Mouse (Mus musculus) testis, adult 2 months (tissue): ENCODE results near the gene Rtp3. TPM values are rescaled to one million over a fixed set of nuclear protein-coding genes. Genes with fewer than 3 reads are reported as not detected.

Experiments
- H3K27ac ChIP-seq: fragments of 200-500 bp; 2 replicates; pipeline ENCODE4 v1.5.1; 2012; ENCODE audit warnings: low read depth, low read length; ENCODE audit not compliant: control insufficient read depth, insufficient read depth
- H3K27me3 ChIP-seq: fragments of 200-500 bp; 2 replicates; pipeline ENCODE4 v1.6.1; 2012; ENCODE audit warnings: mild to moderate bottlenecking, low read length, moderate library complexity; ENCODE audit not compliant: control insufficient read depth, insufficient read depth
- H3K36me3 ChIP-seq: fragments of 200-500 bp; 2 replicates; pipeline ENCODE4 v1.6.1; 2012; ENCODE audit warnings: mild to moderate bottlenecking, low read length; ENCODE audit not compliant: control insufficient read depth, insufficient read depth
- H3K4me1 ChIP-seq: fragments of 200-500 bp; 2 replicates; pipeline ENCODE4 v1.6.1; 2012; ENCODE audit warnings: low read length; ENCODE audit not compliant: control insufficient read depth, insufficient read depth
- H3K4me3 ChIP-seq: fragments of 200-500 bp; 2 replicates; pipeline ENCODE4 v1.5.1; 2012; ENCODE audit warnings: low read depth, mild to moderate bottlenecking, low read length, moderate library complexity, mixed read lengths; ENCODE audit not compliant: control insufficient read depth
- CTCF ChIP-seq: fragments of 200-500 bp; IDR thresholded peaks from 2 replicates; pipeline ENCODE4 v1.5.1; 2012; ENCODE audit warnings: low read depth, mild to moderate bottlenecking, inconsistent platforms, low read length, moderate library complexity; ENCODE audit not compliant: control insufficient read depth, insufficient read depth, insufficient replicate concordance
- POLR2A ChIP-seq: fragments of 200-500 bp; IDR thresholded peaks from 2 replicates; pipeline ENCODE4 v1.6.1; 2012; ENCODE audit warnings: low read depth, mild to moderate bottlenecking, inconsistent platforms, low read length, moderate library complexity; ENCODE audit not compliant: control insufficient read depth
- polyA plus RNA-seq: library from polyadenylated mRNA; depleted of rRNA; stranded (reverse); fragments of >200 nt; gene quantifications from 2 replicates; pipeline ENCODE4 v1.2.3, GENCODE M21; 2012

Gene Rtp3
- polyA plus RNA-seq, 1 experiment: 0.59 TPM

DNA sequence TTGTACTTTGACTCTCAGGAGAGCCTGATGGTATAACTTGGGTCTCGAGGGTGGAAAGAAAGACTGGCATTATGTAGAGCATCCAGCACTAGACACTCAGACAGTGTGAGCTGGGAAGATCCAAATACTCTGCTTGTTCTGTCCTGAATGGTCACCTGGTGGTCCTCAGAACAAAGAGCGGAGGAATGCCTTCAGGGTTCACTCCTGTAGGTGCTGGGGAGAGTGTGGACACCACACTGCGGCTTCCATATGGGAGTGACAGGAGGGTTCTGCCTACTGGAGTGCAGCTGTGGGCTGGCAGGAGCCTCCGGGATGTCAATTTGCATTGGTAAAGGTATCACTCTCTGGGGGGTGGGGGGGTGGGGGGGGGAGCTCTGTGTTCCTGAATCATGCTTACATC, 8.0 kb downstream of the Rtp3 start:
- no peak overlapping the region for H3K4me3 ChIP-seq
- peaks cover 9% of the 10 kb centered on the region; the same call in 1 of the 2 replicates for H3K4me1 ChIP-seq
- no peaks in the 10 kb centered on the region for H3K36me3 ChIP-seq
- TF ChIP-seq POLR2A (no peak), CTCF (no peak)
- no peak overlapping the region for H3K27ac ChIP-seq
- H3K27me3 ChIP-seq: no peaks in the 10 kb centered on the region

DNA sequence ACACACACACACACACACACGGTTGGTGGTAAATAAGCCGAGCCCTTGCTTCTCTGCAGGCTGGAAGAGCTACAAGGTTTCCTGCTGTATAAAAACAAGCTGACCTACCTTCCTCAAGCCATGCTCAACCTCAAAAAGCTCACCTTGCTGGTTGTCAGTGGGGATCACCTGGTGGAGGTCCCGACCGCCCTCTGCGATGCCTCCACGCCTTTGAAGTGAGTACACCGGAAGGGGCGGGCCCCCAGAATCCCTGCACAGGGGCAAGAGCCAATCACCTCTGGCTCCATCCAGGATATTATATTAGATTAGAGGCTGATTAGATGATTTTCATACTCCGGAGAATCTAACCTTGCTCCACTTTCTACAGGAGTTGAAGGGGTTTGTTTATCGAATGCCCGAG, 11.0 kb downstream of the Rtp3 start:
- H3K4me3 ChIP-seq: peak overlapping the region; percentile 47; the same call in 1 of the 2 replicates

DNA sequence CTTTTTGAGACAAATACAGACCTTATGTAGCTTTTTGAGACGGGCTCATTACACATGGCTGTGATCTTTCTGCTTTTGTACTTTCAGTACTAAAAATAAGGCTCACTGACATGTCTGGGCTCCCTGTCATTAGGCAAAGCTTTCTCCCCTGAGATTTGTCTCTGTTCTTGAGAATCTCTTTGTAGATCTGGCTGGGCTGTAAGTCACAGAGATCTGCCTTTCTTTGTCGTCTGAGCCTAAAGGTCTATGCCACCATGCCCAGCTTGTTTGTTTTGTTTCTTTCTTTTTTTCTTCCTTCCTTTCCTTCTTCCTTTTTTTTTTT, 24.5 kb downstream of the Rtp3 start:
- Histone ChIP-seq H3K27ac (no peak overlapping the region), H3K36me3 (no peaks in the 10 kb centered on the region), H3K4me1 (no peaks in the 10 kb centered on the region; the same call in 1 of the 2 replicates), H3K27me3 (no peaks in the 10 kb centered on the region), H3K4me3 (no peak overlapping the region)
- TF ChIP-seq CTCF (no peak), POLR2A (no peak)

More for the DNA sequence above, 11.0 kb downstream of the Rtp3 start:
- no peaks in the 10 kb centered on the region for H3K27me3 ChIP-seq
- H3K36me3 ChIP-seq: no peaks in the 10 kb centered on the region
- no peak overlapping the region for H3K27ac ChIP-seq
- TF ChIP-seq POLR2A (no peak), CTCF (no peak)
- H3K4me1 ChIP-seq: peaks cover 9% of the 10 kb centered on the region; the same call in 1 of the 2 replicates

DNA sequence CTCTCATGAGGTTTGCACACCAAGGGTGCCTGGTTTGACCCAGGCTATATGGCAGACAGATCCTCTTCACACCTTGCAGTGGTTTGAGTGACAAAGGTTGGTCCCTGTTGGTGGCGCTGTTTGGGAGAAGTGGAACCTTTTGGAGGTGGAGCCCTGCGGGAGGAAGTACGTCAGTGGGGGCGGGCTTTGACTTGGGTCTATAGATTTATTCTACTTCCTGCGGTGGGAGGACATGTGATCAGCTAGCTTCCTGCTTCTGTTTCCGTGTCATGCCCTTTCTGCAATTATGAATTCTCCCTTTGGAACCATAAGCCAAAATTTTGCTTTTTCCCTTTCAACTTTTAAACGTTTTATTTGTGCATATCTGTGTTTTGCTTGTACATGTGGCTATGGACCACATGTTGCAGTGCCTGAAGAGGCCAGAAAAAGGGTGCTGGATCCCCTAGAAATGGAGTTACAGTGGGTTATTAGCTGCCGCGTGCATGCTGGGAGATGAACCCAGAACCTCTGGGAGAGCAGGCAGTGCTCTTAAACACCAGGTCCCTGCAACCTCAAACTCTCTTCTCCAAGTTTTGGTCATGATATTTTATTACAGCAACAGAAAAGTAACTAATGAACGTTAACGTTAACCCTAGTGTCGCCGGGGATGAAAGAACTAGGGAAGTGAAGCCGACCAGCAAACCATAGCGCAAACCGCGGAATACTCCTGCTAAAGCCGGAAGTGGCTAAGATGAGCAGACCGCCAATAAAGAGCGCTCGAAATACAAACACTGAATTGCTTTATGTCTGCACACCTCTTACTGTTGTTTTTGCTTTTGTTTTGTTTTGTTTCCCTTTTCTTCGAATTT, 25.1 kb downstream of the Rtp3 start:
- no peaks in the 10 kb centered on the region; the same call in 1 of the 2 replicates for H3K4me1 ChIP-seq
- H3K27ac ChIP-seq: no peak overlapping the region
- peak overlapping the region; percentile 42 for H3K4me3 ChIP-seq
- H3K27me3 ChIP-seq: no peaks in the 10 kb centered on the region
- no peaks in the 10 kb centered on the region for H3K36me3 ChIP-seq
- TF ChIP-seq CTCF (no peak), POLR2A (no peak)

DNA sequence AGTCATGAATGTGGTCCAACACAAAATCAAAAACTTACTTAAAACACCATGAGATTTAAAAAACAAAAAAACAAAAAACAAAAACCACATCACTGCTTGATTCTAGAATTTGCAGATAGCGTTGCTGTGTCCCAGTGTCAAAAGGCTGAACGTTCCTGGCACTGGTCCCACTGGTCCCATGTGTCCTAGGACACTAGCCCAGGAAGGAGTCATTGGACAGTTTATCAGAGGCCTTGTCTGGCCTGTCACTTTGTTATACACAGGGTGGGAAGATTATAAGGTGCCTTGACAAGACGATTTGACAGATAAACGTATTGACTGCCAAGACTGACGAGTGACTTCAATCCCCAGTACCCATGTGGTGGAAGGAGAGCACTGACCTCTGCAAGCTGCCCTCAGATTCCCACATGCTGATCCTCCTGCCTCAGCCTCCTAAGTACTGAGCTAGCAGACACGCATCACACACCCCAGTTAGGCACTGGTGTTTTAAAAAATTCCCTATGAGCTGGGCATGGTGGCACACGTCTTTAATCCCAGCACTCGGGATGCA, 26.7 kb downstream of the Rtp3 start:
- Histone ChIP-seq H3K36me3 (no peaks in the 10 kb centered on the region), H3K27ac (no peak overlapping the region), H3K4me1 (no peaks in the 10 kb centered on the region; the same call in 1 of the 2 replicates), H3K4me3 (no peak overlapping the region), H3K27me3 (no peaks in the 10 kb centered on the region)
- TF ChIP-seq CTCF: no peak
- no peak for TF ChIP-seq POLR2A

DNA sequence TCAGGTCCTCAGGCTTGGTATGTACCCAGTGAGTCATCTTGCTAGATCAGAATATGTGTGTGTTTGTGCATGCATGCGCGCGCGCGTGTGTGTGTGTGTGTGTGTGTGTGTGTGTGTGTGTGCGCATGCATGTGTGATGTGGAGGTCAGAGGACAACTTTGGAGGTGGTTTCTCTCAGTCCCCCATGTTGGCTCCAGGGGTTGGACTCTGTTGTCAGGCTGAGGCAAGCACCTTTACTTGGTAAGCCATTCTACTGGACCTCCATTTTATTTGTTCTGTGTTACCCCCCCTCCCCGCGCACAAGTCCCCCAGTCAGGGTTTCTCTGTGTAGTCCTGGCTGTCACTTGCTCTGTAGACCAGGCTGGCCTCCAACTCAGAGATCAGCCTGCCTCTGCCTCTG, 29.0 kb downstream of the Rtp3 start:
- H3K27me3 ChIP-seq: no peaks in the 10 kb centered on the region
- no peak overlapping the region for H3K27ac ChIP-seq
- H3K4me3 ChIP-seq: no peak overlapping the region
- no peaks in the 10 kb centered on the region; the same call in 1 of the 2 replicates for H3K4me1 ChIP-seq
- TF ChIP-seq POLR2A: no peak
- no peak for TF ChIP-seq CTCF
- no peaks in the 10 kb centered on the region for H3K36me3 ChIP-seq

DNA sequence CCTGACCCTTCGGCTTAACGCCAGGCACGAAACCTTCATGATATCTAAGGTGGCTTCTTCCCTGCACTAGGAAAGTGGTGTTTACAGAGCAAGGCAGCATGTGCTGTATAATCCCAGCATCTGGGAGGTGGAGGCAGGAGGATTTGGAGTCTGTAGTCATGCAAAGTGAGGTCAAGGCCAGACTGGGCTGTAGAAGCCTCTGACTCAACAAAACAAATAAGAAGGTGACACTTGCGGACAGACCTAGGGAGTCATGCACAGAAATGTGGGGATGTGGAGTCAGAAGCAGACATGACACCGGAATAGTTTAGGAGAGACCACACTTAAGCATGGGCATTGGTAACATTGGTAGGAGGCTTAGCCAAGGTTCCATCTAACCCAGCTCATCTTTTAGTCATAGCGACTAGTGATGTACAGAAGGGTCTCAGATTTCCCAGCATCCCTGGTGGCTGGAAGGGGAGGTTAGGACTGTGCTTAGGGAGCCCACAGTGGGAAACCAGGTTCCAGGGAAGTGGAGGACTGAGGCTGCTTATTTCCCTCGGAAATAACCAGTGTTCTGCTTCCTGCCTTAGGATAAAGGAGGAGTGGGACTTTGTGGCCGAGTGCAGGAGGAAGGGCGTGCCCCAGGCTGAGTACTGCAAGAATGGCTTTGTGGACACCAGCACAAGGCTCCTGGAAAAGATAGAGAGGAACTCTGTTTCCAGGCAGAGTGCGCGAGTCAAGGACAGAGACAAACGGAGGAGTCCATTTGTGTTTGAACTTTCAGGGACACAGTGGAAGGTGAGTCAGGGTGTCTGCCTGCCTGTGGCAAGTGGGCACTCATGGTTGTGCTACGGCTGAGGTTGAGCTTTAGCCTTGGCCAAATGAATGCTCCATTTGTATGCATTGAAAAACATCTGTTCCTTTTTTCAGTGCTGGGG, 29.9 kb downstream of the Rtp3 start:
- Histone ChIP-seq H3K27ac (no peak overlapping the region), H3K4me3 (no peak overlapping the region)
- TF ChIP-seq POLR2A (no peak), CTCF (no peak)

More for the DNA sequence above, 29.9 kb downstream of the Rtp3 start:
- Histone ChIP-seq H3K36me3 (no peaks in the 10 kb centered on the region), H3K27me3 (no peaks in the 10 kb centered on the region), H3K4me1 (no peaks in the 10 kb centered on the region; the same call in 1 of the 2 replicates)
